Mouse (Mus musculus): ENCODE data around the gene Ephx4. TPM values are rescaled to one million over a fixed set of nuclear protein-coding genes. Genes with fewer than 3 reads are reported as not detected.
A peak's percentile ranks its signal among the peaks of the same experiment; 100 is the strongest.
"Not testable (repeated sequence)": the region's sequence is repeated elsewhere in the genome, so short reads cannot be mapped to it uniquely, and the experiment has no call there.

The Ephx4 gene
- total and polyA plus RNA-seq, 3 experiments, result 0.81 TPM; not detected in 2

GRCm38 (mm10) chr5:107373256-107373655 lies 29.3 kb upstream of the Ephx4 start:
- Histone ChIP-seq H3K4me1 (ENCODE audit: control insufficient read depth in 1 of 2, insufficient read depth in 2 of 2) (peaks cover 17 to 51% of the 10 kb centered on the region in 2 experiments), H3K9me3 (replicated peaks; ENCODE audit: low read length) (no peaks in the 10 kb centered on the region), H3K4me2 (ENCODE audit: insufficient read depth, low read depth, poor library complexity, severe bottlenecking) (no peak overlapping the region), H3K79me2 (replicated peaks; ENCODE audit: control insufficient read depth, extremely low read depth, insufficient read depth, poor library complexity, severe bottlenecking) (no peaks in the 10 kb centered on the region), H3K4me3 (replicated peaks in 1 of 3; ENCODE audit: low read depth in 2 of 3, low read length in 2 of 3, poor library complexity in 1 of 3) (no peak overlapping the region), H3K27me3 (replicated peaks) (no peaks in the 10 kb centered on the region), H3K36me3 (replicated peaks in 1 of 2; ENCODE audit: control insufficient read depth in 1 of 2, insufficient read depth in 1 of 2, low read length in 1 of 2) (peaks cover 1 to 4% of the 10 kb centered on the region in 2 experiments), H3K9ac (ENCODE audit: insufficient read depth, low read depth) (no peak overlapping the region), H3K27ac (ENCODE audit: insufficient read depth, low read depth) (no peak overlapping the region)
- peak; percentile 40 for DNase-seq (ENCODE audit: extremely low read depth)
- in situ Hi-C loops (cut with MboI; ENCODE audit: low pct_ligation_motif_present, low pct_unique_long_range_greater_than_20kb, low sequenced_read_pairs) (no loop called here), dilution Hi-C loops (cut with MboI; ENCODE audit: extremely low pct_ligation_motif_present, extremely low pct_unique_long_range_greater_than_20kb, low sequenced_read_pairs) (no loop called here)
- 0 out of 2 replicates have a peak, but pooled peaks have one; percentile 40 for TF ChIP-seq EP300 (IDR thresholded peaks at IDR 0.05; ENCODE audit: low read length)
- no peak for TF ChIP-seq TBP (conservative IDR thresholded peaks at IDR 0.05; ENCODE audit: low read depth, low read length)
- TF ChIP-seq IRF4 (IDR thresholded peaks at IDR 0.05; ENCODE audit: low read depth, low read length), result peak; percentile 18; the same call in 1 of the 2 replicates
- no peak for TF ChIP-seq MAX (IDR thresholded peaks at IDR 0.05; ENCODE audit: low read length)
- TF ChIP-seq ZKSCAN1 (IDR thresholded peaks at IDR 0.05; ENCODE audit: borderline replicate concordance, low read depth, low read length), result no peak
- TF ChIP-seq NELFE (IDR thresholded peaks at IDR 0.05; ENCODE audit: low read depth, low read length), result no peak
- TF ChIP-seq GABPA (IDR thresholded peaks at IDR 0.05; ENCODE audit: insufficient replicate concordance, low read depth, low read length), result no peak
- peak; percentile 71; the same call in 1 of the 2 replicates for TF ChIP-seq TCF12 (IDR thresholded peaks at IDR 0.05; ENCODE audit: low read depth, low read length)
- TF ChIP-seq NRF1 (IDR thresholded peaks at IDR 0.05; ENCODE audit: low read depth, low read length), result no peak
- no peak for TF ChIP-seq MEF2A (IDR thresholded peaks at IDR 0.05; ENCODE audit: borderline replicate concordance, low read depth, low read length)
- no peak for TF ChIP-seq SMC3 (IDR thresholded peaks at IDR 0.05; ENCODE audit: low read depth, low read length)
- TF ChIP-seq JUN (IDR thresholded peaks at IDR 0.05; ENCODE audit: insufficient read depth, low read depth, low read length), result no peak
- TF ChIP-seq ETS1 (conservative IDR thresholded peaks at IDR 0.05; ENCODE audit: low read depth, low read length), result peak; percentile 51; the same call in 1 of the 2 replicates
- no peak for TF ChIP-seq JUND (conservative IDR thresholded peaks at IDR 0.05; ENCODE audit: low read depth, low read length)
- no peak for TF ChIP-seq KAT2A (IDR thresholded peaks at IDR 0.05; ENCODE audit: insufficient replicate concordance, low read length)
- TF ChIP-seq HCFC1 (IDR thresholded peaks at IDR 0.05; ENCODE audit: low read depth, low read length), result no peak

DNA sequence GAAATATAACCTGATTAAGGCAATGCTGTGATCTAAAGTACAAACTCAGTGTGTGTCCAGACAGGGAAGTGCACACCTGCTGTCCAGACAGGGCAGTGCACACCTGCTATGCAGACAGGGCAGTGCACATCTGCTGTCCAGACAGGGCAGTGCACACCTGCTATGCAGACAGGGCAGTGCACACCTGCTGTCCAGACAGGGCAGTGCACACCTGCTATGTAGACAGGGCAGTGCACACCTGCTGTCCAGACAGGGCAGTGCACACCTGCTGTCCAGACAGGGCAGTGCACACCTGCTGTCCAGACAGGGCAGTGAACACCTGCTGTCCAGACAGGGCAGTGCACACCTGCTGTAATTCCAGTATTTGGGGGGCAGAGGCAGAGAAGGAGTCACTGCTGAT lies 16.1 kb upstream of the Ephx4 start:
- H3K36me3 ChIP-seq (replicated peaks in 1 of 2; ENCODE audit: control insufficient read depth in 1 of 2, insufficient read depth in 1 of 2, low read length in 1 of 2); H3K27me3 ChIP-seq (replicated peaks); in situ Hi-C loops (cut with MboI; ENCODE audit: low pct_ligation_motif_present, low pct_unique_long_range_greater_than_20kb, low sequenced_read_pairs); H3K9me3 ChIP-seq (replicated peaks; ENCODE audit: low read length); dilution Hi-C loops (cut with MboI; ENCODE audit: extremely low pct_ligation_motif_present, extremely low pct_unique_long_range_greater_than_20kb, low sequenced_read_pairs); H3K9ac ChIP-seq (ENCODE audit: insufficient read depth, low read depth); H3K27ac ChIP-seq (ENCODE audit: insufficient read depth, low read depth); DNase-seq (ENCODE audit: extremely low read depth); H3K4me1 ChIP-seq (ENCODE audit: control insufficient read depth in 1 of 2, insufficient read depth in 2 of 2); H3K4me3 ChIP-seq (replicated peaks in 1 of 3; ENCODE audit: low read depth in 2 of 3, low read length in 2 of 3, poor library complexity in 1 of 3); H3K79me2 ChIP-seq (replicated peaks; ENCODE audit: control insufficient read depth, extremely low read depth, insufficient read depth, poor library complexity, severe bottlenecking); H3K4me2 ChIP-seq (ENCODE audit: insufficient read depth, low read depth, poor library complexity, severe bottlenecking): not testable (repeated sequence)
- TF ChIP-seq TCF12 (IDR thresholded peaks at IDR 0.05; ENCODE audit: low read depth, low read length), result 0 out of 2 replicates have a peak, but pooled peaks have one; percentile 14

Data from CH12.LX (cell line).